Mouse (Mus musculus): ENCODE data around the gene Syde2. TPM values are rescaled to one million over a fixed set of nuclear protein-coding genes. Genes with fewer than 3 reads are reported as not detected.
"Not testable (repeated sequence)": the region's sequence is repeated elsewhere in the genome, so short reads cannot be mapped to it uniquely, and the experiment has no call there.

Gene Syde2
- total RNA-seq, 2 experiments from 2014 or later, result 2.6 TPM

- not testable (repeated sequence) for DNase-seq (ENCODE audit: low spot score in 2 of 2)
These were observed 22.1 kb upstream of the Syde2 start for GRCm38 (mm10) chr3:145965583-145965982.

GRCm38 (mm10) chr3:145966806-145967205, 20.9 kb upstream of the Syde2 start:
- no peak for DNase-seq (ENCODE audit: low spot score in 2 of 2)

- no peak for DNase-seq (ENCODE audit: low spot score in 2 of 2)
These were observed 18.6 kb upstream of the Syde2 start for GRCm38 (mm10) chr3:145969031-145969501.

- DNase-seq (ENCODE audit: low spot score in 2 of 2), result no peak
These were observed 16.2 kb upstream of the Syde2 start for GRCm38 (mm10) chr3:145971501-145971900.

GRCm38 (mm10) chr3:145974986-145975385, 12.7 kb upstream of the Syde2 start:
- DNase-seq (ENCODE audit: low spot score in 2 of 2), result no peak

GRCm38 (mm10) chr3:145985333-145985925, 2.2 kb upstream of the Syde2 start:
- no peak for DNase-seq (ENCODE audit: low spot score in 2 of 2)

GRCm38 (mm10) chr3:145986317-145987001, 1.2 kb upstream of the Syde2 start:
- no peak for DNase-seq (ENCODE audit: low spot score in 2 of 2)

GRCm38 (mm10) chr3:145987970-145988683, 457 bp downstream of the Syde2 start:
- DNase-seq (ENCODE audit: low spot score in 2 of 2), result peak; percentile 16 to 50

- DNase-seq (ENCODE audit: low spot score in 2 of 2), result no peak
These were observed 1.3 kb downstream of the Syde2 start for GRCm38 (mm10) chr3:145988684-145989575.

- DNase-seq (ENCODE audit: low spot score in 2 of 2), result no peak
These were observed 2.0 kb downstream of the Syde2 start for GRCm38 (mm10) chr3:145989576-145990081.

- no peak for DNase-seq (ENCODE audit: low spot score in 2 of 2)
These were observed 3.5 kb downstream of the Syde2 start for GRCm38 (mm10) chr3:145991130-145991529.

- no peak for DNase-seq (ENCODE audit: low spot score in 2 of 2)
These were observed 4.5 kb downstream of the Syde2 start for GRCm38 (mm10) chr3:145991976-145992730.

- DNase-seq (ENCODE audit: low spot score in 2 of 2), result peak in 1 of 2 experiments; percentile 12
These were observed 5.1 kb downstream of the Syde2 start for GRCm38 (mm10) chr3:145992796-145993195.

GRCm38 (mm10) chr3:145993481-145994201, 6.0 kb downstream of the Syde2 start:
- no peak for DNase-seq (ENCODE audit: low spot score in 2 of 2)

GRCm38 (mm10) chr3:145995489-145995888, 7.8 kb downstream of the Syde2 start:
- no peak for DNase-seq (ENCODE audit: low spot score in 2 of 2)

GRCm38 (mm10) chr3:145996539-145996938, 8.9 kb downstream of the Syde2 start:
- not testable (repeated sequence) for DNase-seq (ENCODE audit: low spot score in 2 of 2)

GRCm38 (mm10) chr3:146004347-146005051, 16.8 kb downstream of the Syde2 start:
- DNase-seq (ENCODE audit: low spot score in 2 of 2), result no peak

- DNase-seq (ENCODE audit: low spot score in 2 of 2), result no peak
These were observed 20.2 kb downstream of the Syde2 start for GRCm38 (mm10) chr3:146007872-146008271.

Data from left cerebral cortex, adult 18-20 months (tissue).